Mouse (Mus musculus) liver, adult 2 months (tissue): Measurements from ENCODE around the gene Inpp5f. TPM values are rescaled to one million over a fixed set of nuclear protein-coding genes. Genes with fewer than 3 reads are reported as not detected.
"Not testable (repeated sequence)": the region's sequence is repeated elsewhere in the genome, so short reads cannot be mapped to it uniquely, and the experiment has no call there.

Source experiments
- DNase-seq: peaks from one replicate; pipeline ENCODE4 v3.0.0-alpha.2; 2011; ENCODE audit warnings: low read depth, low spot score; ENCODE audit errors: extremely low read depth
- H3K27ac ChIP-seq: fragments of 200-500 bp; replicated peaks from 2 replicates; pipeline ENCODE4 v1.5.1; 2012; ENCODE audit warnings: low read depth, mild to moderate bottlenecking, control low read depth, inconsistent platforms, low read length; ENCODE audit not compliant: insufficient read depth
- H3K27me3 ChIP-seq: fragments of 200-500 bp; 2 replicates; pipeline ENCODE4 v1.6.1; 2012; ENCODE audit warnings: mild to moderate bottlenecking, moderate library complexity, low read length, inconsistent platforms; ENCODE audit not compliant: control insufficient read depth, insufficient read depth
- H3K36me3 ChIP-seq: fragments of 200-500 bp; 2 replicates; pipeline ENCODE4 v1.6.1; 2012; ENCODE audit warnings: low read length, inconsistent platforms; ENCODE audit not compliant: control insufficient read depth, insufficient read depth
- H3K4me1 ChIP-seq: fragments of 200-500 bp; 2 replicates; pipeline ENCODE4 v1.6.1; 2011; ENCODE audit warnings: low read length; ENCODE audit not compliant: control insufficient read depth, insufficient read depth
- H3K4me3 ChIP-seq: fragments of 200-500 bp; 2 replicates; pipeline ENCODE4 v1.5.1; 2011; ENCODE audit warnings: low read depth, mild to moderate bottlenecking, control low read depth, low read length, moderate library complexity; ENCODE audit not compliant: insufficient read depth
- H3K79me2 ChIP-seq: fragments of 200-500 bp; 2 replicates; pipeline ENCODE4 v1.6.1; 2012; ENCODE audit warnings: inconsistent platforms, mild to moderate bottlenecking, low read length, moderate library complexity; ENCODE audit not compliant: control insufficient read depth, insufficient read depth
- H3K9ac ChIP-seq: fragments of 200-500 bp; 2 replicates; pipeline ENCODE4 v1.6.1; 2012; ENCODE audit warnings: low read depth, mild to moderate bottlenecking, control low read depth, inconsistent platforms, low read length
- CTCF ChIP-seq: fragments of 200-500 bp; IDR thresholded peaks from 2 replicates; pipeline ENCODE4 v1.5.1; 2011; ENCODE audit warnings: low read depth, low read length, control low read depth
- POLR2A ChIP-seq: fragments of 200-500 bp; IDR thresholded peaks from 2 replicates; pipeline ENCODE4 v1.6.1; 2011; ENCODE audit warnings: low read length, control low read depth; ENCODE audit not compliant: insufficient read depth; ENCODE audit errors: extremely low read depth
- WGBS: fragments of 180-500 bp; shearing (Covaris S2); methylation state at CpG from one replicate; pipeline ENCODE4 v1.1.7; 2018; 5-methylcytosine and 5-hydroxymethylcytosine counted together
- polyA plus RNA-seq: library from polyadenylated mRNA; depleted of rRNA; stranded (reverse); fragments of >200 nt; gene quantifications from 2 replicates; pipeline ENCODE4 v1.2.3, GENCODE M21; 2012
- total RNA-seq: library from RNA; depleted of rRNA; stranded (reverse); fragments of >200 nt; gene quantifications from 2 replicates; pipeline ENCODE4 v1.2.3, GENCODE M21; 2014

The Inpp5f gene
- total and polyA plus RNA-seq, 2 experiments = 5.5 to 13.1 TPM

DNA sequence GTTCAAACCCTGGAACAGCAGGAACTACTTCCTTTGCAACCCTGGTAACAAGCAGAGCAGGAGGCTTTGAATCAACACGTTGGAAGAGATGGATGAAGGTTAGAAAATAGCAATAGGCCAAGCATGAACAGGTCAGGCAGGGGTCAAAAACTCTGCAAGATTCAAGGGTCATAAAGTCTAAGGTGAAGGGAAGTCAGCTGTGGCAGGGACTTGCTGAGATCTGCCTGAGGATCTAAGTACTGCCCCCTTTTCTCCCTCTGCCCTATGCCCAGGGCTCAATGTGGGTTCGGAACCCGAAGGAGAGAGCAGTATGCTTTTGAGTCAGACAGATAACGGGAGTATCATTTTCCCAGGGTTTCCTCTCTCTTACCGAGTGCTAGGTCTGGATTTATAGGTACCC is 9.3 kb upstream of the Inpp5f start:
- H3K79me2 ChIP-seq = no peaks in the 10 kb centered on the region
- 78% methylated on average over 5 of the region's 5 CpGs for WGBS
- H3K27me3 ChIP-seq = 0 out of 2 replicates have a peak, but pooled peaks cover 2% of the 10 kb centered on the region
- no peak overlapping the region for H3K9ac ChIP-seq
- no peaks in the 10 kb centered on the region for H3K4me1 ChIP-seq
- no peak for DNase-seq
- H3K4me3 ChIP-seq = no peak overlapping the region
- no peaks in the 10 kb centered on the region for H3K36me3 ChIP-seq
- TF ChIP-seq POLR2A = no peak
- no peak for TF ChIP-seq CTCF
- H3K27ac ChIP-seq = no peak overlapping the region

DNA sequence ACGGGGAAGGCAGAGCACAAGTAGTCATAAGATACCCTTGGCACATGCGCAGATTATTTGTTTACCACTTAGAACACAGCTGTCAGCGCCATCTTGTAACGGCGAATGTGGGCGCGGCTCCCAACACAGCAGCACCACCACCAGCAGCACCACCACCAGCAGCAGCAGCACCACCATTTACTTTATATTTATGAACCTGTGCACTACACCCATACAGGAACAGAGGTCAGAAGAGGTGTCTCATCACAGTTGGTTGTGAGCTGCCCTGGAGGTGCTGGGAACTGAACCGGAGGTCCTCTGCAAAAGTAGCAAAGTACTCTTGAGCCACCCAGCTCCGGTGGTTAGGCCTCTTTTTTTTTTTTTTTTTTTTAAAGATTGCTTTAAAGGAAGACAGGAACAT is 1.2 kb upstream of the Inpp5f start:
- peaks cover 11% of the 10 kb centered on the region for H3K4me1 ChIP-seq
- H3K79me2 ChIP-seq, DNase-seq, H3K27ac ChIP-seq, H3K36me3 ChIP-seq, H3K27me3 ChIP-seq, H3K9ac ChIP-seq, H3K4me3 ChIP-seq: not testable (repeated sequence)
- 98% methylated on average over 8 of the region's 9 CpGs for WGBS

DNA sequence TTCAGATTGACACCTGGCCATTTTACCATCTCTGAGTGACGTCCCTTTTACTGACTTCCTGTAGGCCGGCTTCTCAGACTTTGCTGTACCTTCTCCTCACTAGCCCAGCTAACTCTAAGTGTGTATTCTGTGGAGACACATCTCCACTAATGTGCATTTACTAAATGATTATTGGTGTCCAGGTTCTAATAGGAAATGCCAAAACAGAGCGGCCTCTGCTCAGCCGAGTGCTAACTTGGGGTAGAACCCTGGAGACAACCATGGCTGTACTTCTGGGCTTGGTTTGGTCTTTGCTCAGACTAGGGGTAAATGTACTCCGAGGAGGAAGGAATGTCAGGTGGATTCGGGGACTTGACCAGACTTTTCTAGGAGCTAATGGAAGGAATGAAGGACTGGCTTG is 638 bp upstream of the Inpp5f start:
- WGBS = 88% methylated on average over 6 of the region's 6 CpGs
- no peak for DNase-seq
- no peak overlapping the region for H3K27ac ChIP-seq
- peaks cover 13% of the 10 kb centered on the region for H3K4me1 ChIP-seq
- H3K79me2 ChIP-seq = peaks cover 7% of the 10 kb centered on the region; the same call in 1 of the 2 replicates
- peak overlapping the region; percentile 51 for H3K4me3 ChIP-seq
- H3K36me3 ChIP-seq = no peaks in the 10 kb centered on the region
- peak overlapping the region; percentile 46 for H3K9ac ChIP-seq
- no peaks in the 10 kb centered on the region for H3K27me3 ChIP-seq
- TF ChIP-seq POLR2A (no peak), CTCF (no peak)

DNA sequence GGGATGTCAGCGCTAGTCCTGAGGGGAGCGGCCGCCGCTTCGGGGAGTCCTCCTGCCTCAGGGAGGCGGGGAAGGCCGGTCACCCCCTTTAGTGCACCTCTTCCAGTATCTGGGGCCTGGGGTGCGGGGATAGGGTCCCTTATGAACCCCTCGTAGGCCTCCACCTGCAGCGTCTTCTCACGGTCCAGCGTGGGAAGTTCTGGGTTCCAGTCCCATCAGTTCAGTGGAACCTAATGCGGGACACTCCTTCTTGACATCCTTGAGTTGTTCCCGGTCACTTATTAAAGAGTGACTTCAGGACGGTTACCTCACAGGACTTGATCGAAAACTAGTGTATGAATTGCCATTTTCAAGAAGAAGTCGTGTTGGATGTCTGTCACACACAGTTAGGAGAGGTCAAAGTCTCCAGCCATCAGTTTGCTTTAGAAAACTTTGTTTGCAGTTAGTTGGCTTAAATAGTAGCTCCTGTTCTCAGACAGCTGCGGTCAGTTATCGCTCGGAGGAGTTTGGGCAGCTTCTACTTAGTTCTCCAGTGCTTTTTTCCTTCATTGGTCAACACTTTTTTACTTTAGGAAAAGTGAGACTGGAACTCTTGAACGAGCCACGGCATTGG is 777 bp downstream of the Inpp5f start:
- Histone ChIP-seq H3K9ac (peak overlapping the region; percentile 86), H3K27ac (peak overlapping the region; percentile 86)

GRCm38 (mm10) chr7:128612521-128613181 is 1.5 kb downstream of the Inpp5f start:
- Histone ChIP-seq H3K9ac (peak overlapping the region; percentile 70), H3K27ac (peak overlapping the region; percentile 86), H3K4me3 (peak overlapping the region; percentile 84), H3K36me3 (no peaks in the 10 kb centered on the region), H3K4me1 (peaks cover 22% of the 10 kb centered on the region), H3K27me3 (no peaks in the 10 kb centered on the region), H3K79me2 (peaks cover 7% of the 10 kb centered on the region; the same call in 1 of the 2 replicates)
- DNase-seq = peak; percentile 42
- TF ChIP-seq CTCF (no peak), POLR2A (no peak)
- WGBS = 30% methylated on average over 12 of the region's 12 CpGs

More for the DNA sequence above, 777 bp downstream of the Inpp5f start:
- WGBS = 3% methylated on average over 22 of the region's 22 CpGs
- TF ChIP-seq POLR2A (no peak), CTCF (no peak)
- no peaks in the 10 kb centered on the region for H3K36me3 ChIP-seq
- H3K27me3 ChIP-seq = no peaks in the 10 kb centered on the region
- peak; percentile 94 for DNase-seq
- H3K4me1 ChIP-seq = peaks cover 18% of the 10 kb centered on the region
- peaks cover 7% of the 10 kb centered on the region; the same call in 1 of the 2 replicates for H3K79me2 ChIP-seq
- peak overlapping the region; percentile 84 for H3K4me3 ChIP-seq

GRCm38 (mm10) chr7:128613578-128613977 is 2.5 kb downstream of the Inpp5f start:
- H3K36me3 ChIP-seq = no peaks in the 10 kb centered on the region
- WGBS = 9% methylated on average over 2 of the region's 2 CpGs

More at GRCm38 (mm10) chr7:128613578-128613977, 2.5 kb downstream of the Inpp5f start:
- TF ChIP-seq CTCF = no peak
- TF ChIP-seq POLR2A = no peak
- H3K79me2 ChIP-seq = peaks cover 7% of the 10 kb centered on the region; the same call in 1 of the 2 replicates
- peak overlapping the region; percentile 42 for H3K9ac ChIP-seq
- peaks cover 26% of the 10 kb centered on the region for H3K4me1 ChIP-seq
- H3K27me3 ChIP-seq = no peaks in the 10 kb centered on the region
- no peak overlapping the region for H3K4me3 ChIP-seq
- peak overlapping the region; percentile 51 for H3K27ac ChIP-seq
- peak; percentile 57 for DNase-seq
